Mouse (Mus musculus): Measurements from ENCODE around the gene Dgkg. TPM values are rescaled to one million over a fixed set of nuclear protein-coding genes. Genes with fewer than 3 reads are reported as not detected.

The Dgkg gene
- polyA plus RNA-seq, 1 experiment: 12.8 TPM

GRCm38 (mm10) chr16:22602399-22602798 lies 54.6 kb downstream of the Dgkg start:
- no peak overlapping the region for H3K4me3 ChIP-seq (replicated peaks; ENCODE audit: control insufficient read depth, low read depth, low read length)
- TF ChIP-seq POLR2A (IDR thresholded peaks at IDR 0.05; ENCODE audit: borderline replicate concordance, control insufficient read depth, low read depth, low read length): no peak
- no peak for TF ChIP-seq CTCF (IDR thresholded peaks at IDR 0.05; ENCODE audit: control insufficient read depth, insufficient read depth, low read length)
- H3K4me1 ChIP-seq (ENCODE audit: control insufficient read depth, insufficient read depth, low read length): peaks cover 3% of the 10 kb centered on the region; the same call in 1 of the 2 replicates
- WGBS: 77% methylated on average over 9 of the region's 9 CpGs
- H3K27ac ChIP-seq (ENCODE audit: control insufficient read depth, insufficient read depth, low read depth, low read length, poor library complexity): no peak overlapping the region

DNA sequence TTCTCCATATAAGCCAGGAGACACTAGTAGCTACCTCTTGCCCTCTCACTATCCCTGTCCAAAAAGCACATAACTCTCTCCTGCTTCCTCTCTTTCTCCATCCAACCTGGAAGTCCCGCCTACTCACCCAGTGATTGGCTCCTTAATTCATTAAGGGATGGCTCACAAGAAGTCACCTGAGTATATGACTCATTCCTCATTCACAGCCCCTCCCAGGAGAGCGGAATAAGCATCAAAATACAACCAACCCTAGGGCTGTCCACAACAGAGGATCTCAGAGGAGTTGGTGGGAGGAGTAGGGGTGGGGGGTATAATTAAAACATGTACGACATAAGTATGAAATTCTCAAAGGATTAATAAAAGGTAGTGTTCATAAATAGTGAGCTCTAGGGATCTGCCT lies 55.3 kb downstream of the Dgkg start:
- TF ChIP-seq POLR2A (IDR thresholded peaks at IDR 0.05; ENCODE audit: borderline replicate concordance, control insufficient read depth, low read depth, low read length) (no peak), CTCF (IDR thresholded peaks at IDR 0.05; ENCODE audit: control insufficient read depth, insufficient read depth, low read length) (no peak)
- peaks cover 3% of the 10 kb centered on the region; the same call in 1 of the 2 replicates for H3K4me1 ChIP-seq (ENCODE audit: control insufficient read depth, insufficient read depth, low read length)
- no peak overlapping the region for H3K27ac ChIP-seq (ENCODE audit: control insufficient read depth, insufficient read depth, low read depth, low read length, poor library complexity)
- WGBS: 83% methylated on average over 3 of the region's 3 CpGs
- no peak overlapping the region for H3K4me3 ChIP-seq (replicated peaks; ENCODE audit: control insufficient read depth, low read depth, low read length)

DNA sequence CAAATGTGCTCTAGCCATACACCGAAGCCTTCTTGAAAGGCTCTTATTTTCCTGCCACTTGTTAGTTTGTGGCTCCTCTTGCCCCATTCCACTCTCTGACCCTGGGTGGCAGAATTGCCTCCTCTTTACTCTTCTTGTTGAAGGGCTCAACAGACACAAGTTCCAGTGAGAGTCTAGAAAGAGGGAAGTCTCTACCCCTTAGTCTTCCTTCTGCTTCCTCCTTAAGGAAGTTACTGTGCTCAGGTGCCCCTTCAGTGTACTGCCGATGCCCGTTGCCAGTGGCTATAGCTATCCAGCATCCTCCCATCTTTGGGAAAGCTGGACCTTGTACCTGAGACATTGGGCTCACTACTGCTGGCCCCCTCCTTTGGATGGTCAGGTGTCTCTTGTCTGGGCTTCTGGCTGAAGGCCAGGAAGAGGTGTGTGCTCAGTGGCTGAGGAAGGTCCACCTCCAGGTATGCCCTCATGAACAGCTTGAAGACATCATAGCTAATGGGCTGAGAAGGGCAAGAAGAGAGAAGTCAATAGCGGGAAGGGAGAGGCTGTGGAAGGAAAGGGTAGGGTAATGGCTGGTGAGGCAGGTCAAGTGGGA lies 56.8 kb downstream of the Dgkg start:
- TF ChIP-seq POLR2A (IDR thresholded peaks at IDR 0.05; ENCODE audit: borderline replicate concordance, control insufficient read depth, low read depth, low read length) (no peak), CTCF (IDR thresholded peaks at IDR 0.05; ENCODE audit: control insufficient read depth, insufficient read depth, low read length) (no peak)

GRCm38 (mm10) chr16:22598741-22599140 lies 58.3 kb downstream of the Dgkg start:
- Histone ChIP-seq H3K4me3 (replicated peaks; ENCODE audit: control insufficient read depth, low read depth, low read length) (no peak overlapping the region), H3K4me1 (ENCODE audit: control insufficient read depth, insufficient read depth, low read length) (peaks cover 3% of the 10 kb centered on the region; the same call in 1 of the 2 replicates), H3K27ac (ENCODE audit: control insufficient read depth, insufficient read depth, low read depth, low read length, poor library complexity) (no peak overlapping the region)
- TF ChIP-seq POLR2A (IDR thresholded peaks at IDR 0.05; ENCODE audit: borderline replicate concordance, control insufficient read depth, low read depth, low read length) (no peak), CTCF (IDR thresholded peaks at IDR 0.05; ENCODE audit: control insufficient read depth, insufficient read depth, low read length) (no peak)
- 70% methylated on average over 6 of the region's 6 CpGs for WGBS

More for the DNA sequence above, 56.8 kb downstream of the Dgkg start:
- Histone ChIP-seq H3K4me3 (replicated peaks; ENCODE audit: control insufficient read depth, low read depth, low read length) (no peak overlapping the region), H3K27ac (ENCODE audit: control insufficient read depth, insufficient read depth, low read depth, low read length, poor library complexity) (no peak overlapping the region), H3K4me1 (ENCODE audit: control insufficient read depth, insufficient read depth, low read length) (peaks cover 3% of the 10 kb centered on the region; the same call in 1 of the 2 replicates)
- WGBS: 37% methylated on average over 4 of the region's 4 CpGs

DNA sequence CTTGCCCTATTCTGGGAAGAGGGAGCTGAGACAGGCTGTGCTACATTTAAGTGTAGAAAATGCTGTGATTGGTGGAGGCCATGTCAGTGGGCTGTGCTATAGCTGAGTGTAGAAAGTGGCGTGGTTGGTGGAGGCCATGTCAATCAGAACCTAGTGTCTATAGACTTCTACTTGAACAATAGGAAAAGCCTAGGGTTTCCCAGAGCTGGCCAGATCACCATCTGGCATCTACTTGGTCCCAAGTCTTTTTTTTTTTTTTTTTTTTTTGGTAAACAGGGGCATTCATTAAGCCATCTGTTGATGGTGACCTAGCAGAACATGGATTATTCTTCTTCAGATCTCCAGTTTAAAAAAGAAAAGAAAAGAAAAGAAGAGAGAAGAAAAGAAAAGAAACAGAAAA lies 60.6 kb downstream of the Dgkg start:
- Histone ChIP-seq H3K4me1 (ENCODE audit: control insufficient read depth, insufficient read depth, low read length) (peaks cover 3% of the 10 kb centered on the region; the same call in 1 of the 2 replicates), H3K4me3 (replicated peaks; ENCODE audit: control insufficient read depth, low read depth, low read length) (no peak overlapping the region), H3K27ac (ENCODE audit: control insufficient read depth, insufficient read depth, low read depth, low read length, poor library complexity) (no peak overlapping the region)
- WGBS: 88% methylated on average over 1 of the region's 1 CpGs
- TF ChIP-seq POLR2A (IDR thresholded peaks at IDR 0.05; ENCODE audit: borderline replicate concordance, control insufficient read depth, low read depth, low read length) (no peak), CTCF (IDR thresholded peaks at IDR 0.05; ENCODE audit: control insufficient read depth, insufficient read depth, low read length) (no peak)

- WGBS: 78% methylated on average over 2 of the region's 2 CpGs
- no peak overlapping the region for H3K4me3 ChIP-seq (replicated peaks; ENCODE audit: control insufficient read depth, low read depth, low read length)
- TF ChIP-seq CTCF (IDR thresholded peaks at IDR 0.05; ENCODE audit: control insufficient read depth, insufficient read depth, low read length) (no peak), POLR2A (IDR thresholded peaks at IDR 0.05; ENCODE audit: borderline replicate concordance, control insufficient read depth, low read depth, low read length) (no peak)
- H3K4me1 ChIP-seq (ENCODE audit: control insufficient read depth, insufficient read depth, low read length): no peaks in the 10 kb centered on the region; the same call in 1 of the 2 replicates
- no peak overlapping the region for H3K27ac ChIP-seq (ENCODE audit: control insufficient read depth, insufficient read depth, low read depth, low read length, poor library complexity)
Observed at GRCm38 (mm10) chr16:22593907-22594306, 63.1 kb downstream of the Dgkg start.

DNA sequence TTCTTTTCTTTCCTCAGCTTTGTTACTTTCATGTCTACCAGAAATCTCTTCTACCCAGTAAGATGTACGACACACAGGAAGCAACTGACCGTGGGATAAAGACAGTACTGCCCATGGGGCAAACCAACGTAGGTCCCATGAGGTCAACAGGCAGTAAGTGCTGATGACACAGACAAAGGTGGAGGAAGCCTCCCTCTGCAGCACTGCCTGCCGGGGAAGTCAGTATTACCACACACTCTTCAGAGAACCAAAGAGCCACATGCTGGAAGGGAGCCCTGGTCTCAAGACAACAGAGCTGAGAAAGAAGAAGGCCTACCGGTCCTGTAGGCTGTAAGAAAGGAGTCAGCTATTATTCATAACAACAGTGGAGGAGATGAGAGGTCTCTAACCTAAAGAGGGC lies 67.4 kb downstream of the Dgkg start:
- Histone ChIP-seq H3K4me1 (ENCODE audit: control insufficient read depth, insufficient read depth, low read length) (no peaks in the 10 kb centered on the region; the same call in 1 of the 2 replicates), H3K27ac (ENCODE audit: control insufficient read depth, insufficient read depth, low read depth, low read length, poor library complexity) (no peak overlapping the region), H3K4me3 (replicated peaks; ENCODE audit: control insufficient read depth, low read depth, low read length) (no peak overlapping the region)
- WGBS: 32% methylated on average over 5 of the region's 5 CpGs
- TF ChIP-seq CTCF (IDR thresholded peaks at IDR 0.05; ENCODE audit: control insufficient read depth, insufficient read depth, low read length) (no peak), POLR2A (IDR thresholded peaks at IDR 0.05; ENCODE audit: borderline replicate concordance, control insufficient read depth, low read depth, low read length) (no peak)

- no peak for TF ChIP-seq POLR2A (IDR thresholded peaks at IDR 0.05; ENCODE audit: borderline replicate concordance, control insufficient read depth, low read depth, low read length)
- TF ChIP-seq CTCF (IDR thresholded peaks at IDR 0.05; ENCODE audit: control insufficient read depth, insufficient read depth, low read length): no peak
- Histone ChIP-seq H3K4me3 (replicated peaks; ENCODE audit: control insufficient read depth, low read depth, low read length) (no peak overlapping the region), H3K27ac (ENCODE audit: control insufficient read depth, insufficient read depth, low read depth, low read length, poor library complexity) (no peak overlapping the region), H3K4me1 (ENCODE audit: control insufficient read depth, insufficient read depth, low read length) (no peaks in the 10 kb centered on the region; the same call in 1 of the 2 replicates)
- 83% methylated on average over 11 of the region's 11 CpGs for WGBS
Observed at GRCm38 (mm10) chr16:22586151-22586836, 70.7 kb downstream of the Dgkg start.
